Mouse (Mus musculus): ENCODE measurements around the gene Morc3. TPM values are rescaled to one million over a fixed set of nuclear protein-coding genes. Genes with fewer than 3 reads are reported as not detected.

Gene Morc3
- polyA plus RNA-seq, 1 experiment = 88.3 TPM

GRCm38 (mm10) chr16:93797021-93797840 is 34.7 kb upstream of the Morc3 start:
- no peak for TF ChIP-seq CTCF (IDR thresholded peaks at IDR 0.05; ENCODE audit: low read depth, low read length)
- no peak for TF ChIP-seq POLR2A (IDR thresholded peaks at IDR 0.05; ENCODE audit: borderline replicate concordance, low read depth, low read length)
- Histone ChIP-seq H3K4me1 (ENCODE audit: control insufficient read depth, insufficient read depth, low read length) (peaks cover 9% of the 10 kb centered on the region), H3K4me3 (ENCODE audit: insufficient read depth, low read length) (no peak overlapping the region), H3K27ac (ENCODE audit: insufficient read depth, low read depth, low read length) (no peak overlapping the region)

- TF ChIP-seq POLR2A (IDR thresholded peaks at IDR 0.05; ENCODE audit: borderline replicate concordance, low read depth, low read length) (no peak), CTCF (IDR thresholded peaks at IDR 0.05; ENCODE audit: low read depth, low read length) (no peak)
- Histone ChIP-seq H3K4me1 (ENCODE audit: control insufficient read depth, insufficient read depth, low read length) (peaks cover 9% of the 10 kb centered on the region), H3K27ac (ENCODE audit: insufficient read depth, low read depth, low read length) (no peak overlapping the region), H3K4me3 (ENCODE audit: insufficient read depth, low read length) (no peak overlapping the region)
These were observed 34.0 kb upstream of the Morc3 start for GRCm38 (mm10) chr16:93797841-93798492.

- peaks cover 9% of the 10 kb centered on the region for H3K4me1 ChIP-seq (ENCODE audit: control insufficient read depth, insufficient read depth, low read length)
- H3K27ac ChIP-seq (ENCODE audit: insufficient read depth, low read depth, low read length) = no peak overlapping the region
- no peak overlapping the region for H3K4me3 ChIP-seq (ENCODE audit: insufficient read depth, low read length)
- no peak for TF ChIP-seq CTCF (IDR thresholded peaks at IDR 0.05; ENCODE audit: low read depth, low read length)
- TF ChIP-seq POLR2A (IDR thresholded peaks at IDR 0.05; ENCODE audit: borderline replicate concordance, low read depth, low read length) = no peak
These were observed 33.3 kb upstream of the Morc3 start for GRCm38 (mm10) chr16:93798623-93799022.

GRCm38 (mm10) chr16:93799071-93799470 is 32.9 kb upstream of the Morc3 start:
- no peak for TF ChIP-seq POLR2A (IDR thresholded peaks at IDR 0.05; ENCODE audit: borderline replicate concordance, low read depth, low read length)
- TF ChIP-seq CTCF (IDR thresholded peaks at IDR 0.05; ENCODE audit: low read depth, low read length) = no peak
- H3K27ac ChIP-seq (ENCODE audit: insufficient read depth, low read depth, low read length) = no peak overlapping the region
- peaks cover 9% of the 10 kb centered on the region for H3K4me1 ChIP-seq (ENCODE audit: control insufficient read depth, insufficient read depth, low read length)
- no peak overlapping the region for H3K4me3 ChIP-seq (ENCODE audit: insufficient read depth, low read length)

- Histone ChIP-seq H3K4me1 (ENCODE audit: control insufficient read depth, insufficient read depth, low read length) (peaks cover 9% of the 10 kb centered on the region), H3K4me3 (ENCODE audit: insufficient read depth, low read length) (no peak overlapping the region), H3K27ac (ENCODE audit: insufficient read depth, low read depth, low read length) (no peak overlapping the region)
- TF ChIP-seq CTCF (IDR thresholded peaks at IDR 0.05; ENCODE audit: low read depth, low read length) = no peak
These were observed 32.0 kb upstream of the Morc3 start for GRCm38 (mm10) chr16:93799936-93800335.

GRCm38 (mm10) chr16:93807167-93807566 is 24.8 kb upstream of the Morc3 start:
- peaks cover 23% of the 10 kb centered on the region for H3K4me1 ChIP-seq (ENCODE audit: control insufficient read depth, insufficient read depth, low read length)
- H3K4me3 ChIP-seq (ENCODE audit: insufficient read depth, low read length) = no peak overlapping the region
- no peak for TF ChIP-seq POLR2A (IDR thresholded peaks at IDR 0.05; ENCODE audit: borderline replicate concordance, low read depth, low read length)
- TF ChIP-seq CTCF (IDR thresholded peaks at IDR 0.05; ENCODE audit: low read depth, low read length) = no peak
- no peak overlapping the region for H3K27ac ChIP-seq (ENCODE audit: insufficient read depth, low read depth, low read length)

GRCm38 (mm10) chr16:93807961-93808554 is 23.9 kb upstream of the Morc3 start:
- H3K4me1 ChIP-seq (ENCODE audit: control insufficient read depth, insufficient read depth, low read length) = peaks cover 23% of the 10 kb centered on the region
- TF ChIP-seq POLR2A (IDR thresholded peaks at IDR 0.05; ENCODE audit: borderline replicate concordance, low read depth, low read length) = no peak
- no peak for TF ChIP-seq CTCF (IDR thresholded peaks at IDR 0.05; ENCODE audit: low read depth, low read length)
- H3K27ac ChIP-seq (ENCODE audit: insufficient read depth, low read depth, low read length) = no peak overlapping the region
- H3K4me3 ChIP-seq (ENCODE audit: insufficient read depth, low read length) = no peak overlapping the region

GRCm38 (mm10) chr16:93815856-93816736 is 15.8 kb upstream of the Morc3 start:
- 0 out of 2 replicates have a peak, but pooled peaks have one; percentile 69 for TF ChIP-seq POLR2A (IDR thresholded peaks at IDR 0.05; ENCODE audit: borderline replicate concordance, low read depth, low read length)
- TF ChIP-seq CTCF (IDR thresholded peaks at IDR 0.05; ENCODE audit: low read depth, low read length) = no peak
- Histone ChIP-seq H3K4me3 (ENCODE audit: insufficient read depth, low read length) (peak overlapping the region; percentile 42), H3K27ac (ENCODE audit: insufficient read depth, low read depth, low read length) (peak overlapping the region; percentile 99), H3K4me1 (ENCODE audit: control insufficient read depth, insufficient read depth, low read length) (peaks cover 45% of the 10 kb centered on the region)

- no peak overlapping the region for H3K4me3 ChIP-seq (ENCODE audit: insufficient read depth, low read length)
- H3K4me1 ChIP-seq (ENCODE audit: control insufficient read depth, insufficient read depth, low read length) = peaks cover 45% of the 10 kb centered on the region
- TF ChIP-seq POLR2A (IDR thresholded peaks at IDR 0.05; ENCODE audit: borderline replicate concordance, low read depth, low read length) (no peak), CTCF (IDR thresholded peaks at IDR 0.05; ENCODE audit: low read depth, low read length) (no peak)
- peak overlapping the region; percentile 97 for H3K27ac ChIP-seq (ENCODE audit: insufficient read depth, low read depth, low read length)
These were observed 15.1 kb upstream of the Morc3 start for GRCm38 (mm10) chr16:93816861-93817260.

Data from bone marrow macrophage, adult 2 months (primary cell).